Mouse (Mus musculus): ENCODE results near the gene Ly6g6d. TPM values are rescaled to one million over a fixed set of nuclear protein-coding genes. Genes with fewer than 3 reads are reported as not detected.

Gene Ly6g6d
- total and polyA plus RNA-seq, 2 experiments, result 0.67 TPM; not detected in 1

DNA sequence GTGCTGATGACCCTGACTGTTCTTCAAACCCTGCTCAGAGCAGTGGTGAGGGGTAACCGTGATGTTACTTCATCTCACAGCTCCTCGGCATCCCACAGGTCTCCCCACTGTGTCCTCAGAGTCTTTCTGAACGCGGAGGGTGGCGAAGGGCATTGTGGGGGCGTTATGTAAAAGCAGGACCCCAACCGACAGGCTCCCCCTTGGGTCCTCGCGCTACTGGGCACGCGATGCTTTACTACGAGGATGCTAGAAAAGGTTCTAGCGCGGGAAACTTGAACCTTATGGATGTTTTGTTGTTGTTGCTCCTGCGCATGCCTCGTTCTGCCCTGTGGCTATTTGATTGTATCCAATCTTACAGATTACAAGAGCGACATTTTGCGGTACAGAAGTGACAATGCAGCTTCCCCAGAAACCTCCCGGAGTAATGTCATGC is 44.0 kb upstream of the Ly6g6d start, which contains the start of gene Csnk2b:
TSS of gene Csnk2b (minus strand) at position 183 of the 433 bp plus-strand sequence.
- Histone ChIP-seq H3K36me3 (ENCODE audit: control insufficient read depth, insufficient read depth, low read length) (peaks cover 19% of the 10 kb centered on the region; the same call in 1 of the 2 replicates), H3K4me1 (ENCODE audit: control insufficient read depth, insufficient read depth, low read length) (peaks cover 16% of the 10 kb centered on the region), H3K9ac (ENCODE audit: low read depth, low read length) (peak within 1 kb of the TSS; percentile 97), H3K4me3 (ENCODE audit: insufficient read depth, low read depth, low read length) (peak within 1 kb of the TSS; percentile 85), H3K79me2 (ENCODE audit: control insufficient read depth, insufficient read depth, low read length) (peaks cover 12% of the 10 kb centered on the region), H3K27ac (replicated peaks; ENCODE audit: insufficient read depth, low read depth, low read length) (peak within 1 kb of the TSS; percentile 84), H3K27me3 (ENCODE audit: control insufficient read depth, insufficient read depth, low read length) (no peaks in the 10 kb centered on the region)
- DNase-seq (ENCODE audit: extremely low read depth, low read depth, low spot score), result peak; percentile 54
- WGBS, result 0% methylated on average over 19 of the region's 19 CpGs
- TF ChIP-seq POLR2A (IDR thresholded peaks at IDR 0.05; ENCODE audit: extremely low read depth, insufficient read depth, low read length) (no peak), CTCF (IDR thresholded peaks at IDR 0.05; ENCODE audit: low read depth, low read length) (peak; percentile 16; the same call in 1 of the 2 replicates)

DNA sequence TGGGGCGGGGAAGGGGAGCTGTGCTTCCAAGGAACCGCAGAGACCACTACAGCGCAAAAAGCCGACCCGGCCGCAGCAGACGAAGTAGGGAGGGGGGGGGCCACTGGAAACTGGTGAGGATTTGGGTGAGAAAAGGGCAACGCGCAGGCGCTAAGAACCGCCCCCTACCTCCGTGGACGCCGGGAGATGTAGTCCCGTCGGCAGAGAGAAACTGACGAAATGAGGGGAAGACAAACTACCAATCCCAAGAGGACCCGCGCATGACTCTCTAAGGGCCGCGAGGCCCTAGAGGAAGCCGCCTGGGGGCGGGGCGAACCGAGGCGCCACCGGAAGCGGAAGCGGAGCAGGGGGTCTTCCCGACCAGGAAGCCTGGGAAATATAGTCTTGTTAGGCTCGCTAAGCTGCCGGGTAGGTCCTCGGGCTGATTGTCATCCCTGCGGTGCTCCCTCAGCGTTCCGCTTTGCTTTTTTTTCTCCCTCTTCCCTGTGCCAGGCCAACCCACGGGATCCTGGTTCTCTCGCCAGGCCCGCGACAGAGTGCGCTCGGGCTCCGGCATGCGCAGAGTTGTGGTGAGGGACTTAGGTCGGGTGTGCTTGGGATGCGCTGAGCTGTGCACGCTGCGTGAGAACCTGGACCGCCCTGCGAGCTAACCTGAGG is 43.4 kb upstream of the Ly6g6d start, which contains the start of gene Gpank1:
TSS of gene Gpank1 (plus strand) at position 313 of the 657 bp plus-strand sequence.
- Histone ChIP-seq H3K9ac (ENCODE audit: low read depth, low read length) (peak within 1 kb of the TSS; percentile 97), H3K4me1 (ENCODE audit: control insufficient read depth, insufficient read depth, low read length) (peaks cover 15% of the 10 kb centered on the region), H3K36me3 (ENCODE audit: control insufficient read depth, insufficient read depth, low read length) (peaks cover 22% of the 10 kb centered on the region; the same call in 1 of the 2 replicates), H3K4me3 (ENCODE audit: insufficient read depth, low read depth, low read length) (peak within 1 kb of the TSS; percentile 85), H3K79me2 (ENCODE audit: control insufficient read depth, insufficient read depth, low read length) (peaks cover 12% of the 10 kb centered on the region), H3K27ac (replicated peaks; ENCODE audit: insufficient read depth, low read depth, low read length) (peak within 1 kb of the TSS; percentile 84), H3K27me3 (ENCODE audit: control insufficient read depth, insufficient read depth, low read length) (no peaks in the 10 kb centered on the region)
- under 1% methylated on average over 50 of the region's 50 CpGs for whole genome bisulfite sequencing
- DNase-seq (ENCODE audit: extremely low read depth, low read depth, low spot score), result peak; percentile 95
- TF ChIP-seq CTCF (IDR thresholded peaks at IDR 0.05; ENCODE audit: low read depth, low read length) (no peak), POLR2A (IDR thresholded peaks at IDR 0.05; ENCODE audit: extremely low read depth, insufficient read depth, low read length) (peak; percentile 61; the same call in 1 of the 2 replicates)

DNA sequence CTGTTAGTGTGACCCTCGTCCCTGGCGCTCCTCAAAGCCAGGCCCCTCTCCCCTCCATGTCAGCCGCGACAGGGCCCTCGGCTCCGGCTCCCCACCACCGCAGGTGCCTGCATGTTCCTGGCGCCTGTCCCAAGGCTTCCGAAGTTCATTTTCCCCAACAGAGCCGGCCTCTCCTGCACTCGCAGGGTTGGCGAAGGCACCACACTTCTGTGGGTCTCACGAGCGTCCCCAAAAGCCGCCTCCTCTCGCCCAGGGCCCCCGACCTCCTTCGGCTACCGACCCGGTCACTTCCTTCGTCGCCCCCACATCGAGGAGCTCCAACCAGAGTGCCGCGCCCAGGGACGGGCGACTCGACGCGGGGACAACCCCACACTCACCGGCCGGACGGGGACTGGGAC is 42.9 kb upstream of the Ly6g6d start:
- peak; percentile 42 for DNase-seq (ENCODE audit: extremely low read depth, low read depth, low spot score)
- peak overlapping the region; percentile 84 for H3K27ac ChIP-seq (replicated peaks; ENCODE audit: insufficient read depth, low read depth, low read length)
- H3K4me3 ChIP-seq (ENCODE audit: insufficient read depth, low read depth, low read length), result peak overlapping the region; percentile 85
- peaks cover 15% of the 10 kb centered on the region for H3K4me1 ChIP-seq (ENCODE audit: control insufficient read depth, insufficient read depth, low read length)
- no peak for TF ChIP-seq CTCF (IDR thresholded peaks at IDR 0.05; ENCODE audit: low read depth, low read length)
- TF ChIP-seq POLR2A (IDR thresholded peaks at IDR 0.05; ENCODE audit: extremely low read depth, insufficient read depth, low read length), result no peak
- no peaks in the 10 kb centered on the region for H3K27me3 ChIP-seq (ENCODE audit: control insufficient read depth, insufficient read depth, low read length)
- H3K9ac ChIP-seq (ENCODE audit: low read depth, low read length), result peak overlapping the region; percentile 97
- peaks cover 27% of the 10 kb centered on the region; the same call in 1 of the 2 replicates for H3K36me3 ChIP-seq (ENCODE audit: control insufficient read depth, insufficient read depth, low read length)
- WGBS, result under 1% methylated on average over 33 of the region's 33 CpGs
- peaks cover 12% of the 10 kb centered on the region for H3K79me2 ChIP-seq (ENCODE audit: control insufficient read depth, insufficient read depth, low read length)

DNA sequence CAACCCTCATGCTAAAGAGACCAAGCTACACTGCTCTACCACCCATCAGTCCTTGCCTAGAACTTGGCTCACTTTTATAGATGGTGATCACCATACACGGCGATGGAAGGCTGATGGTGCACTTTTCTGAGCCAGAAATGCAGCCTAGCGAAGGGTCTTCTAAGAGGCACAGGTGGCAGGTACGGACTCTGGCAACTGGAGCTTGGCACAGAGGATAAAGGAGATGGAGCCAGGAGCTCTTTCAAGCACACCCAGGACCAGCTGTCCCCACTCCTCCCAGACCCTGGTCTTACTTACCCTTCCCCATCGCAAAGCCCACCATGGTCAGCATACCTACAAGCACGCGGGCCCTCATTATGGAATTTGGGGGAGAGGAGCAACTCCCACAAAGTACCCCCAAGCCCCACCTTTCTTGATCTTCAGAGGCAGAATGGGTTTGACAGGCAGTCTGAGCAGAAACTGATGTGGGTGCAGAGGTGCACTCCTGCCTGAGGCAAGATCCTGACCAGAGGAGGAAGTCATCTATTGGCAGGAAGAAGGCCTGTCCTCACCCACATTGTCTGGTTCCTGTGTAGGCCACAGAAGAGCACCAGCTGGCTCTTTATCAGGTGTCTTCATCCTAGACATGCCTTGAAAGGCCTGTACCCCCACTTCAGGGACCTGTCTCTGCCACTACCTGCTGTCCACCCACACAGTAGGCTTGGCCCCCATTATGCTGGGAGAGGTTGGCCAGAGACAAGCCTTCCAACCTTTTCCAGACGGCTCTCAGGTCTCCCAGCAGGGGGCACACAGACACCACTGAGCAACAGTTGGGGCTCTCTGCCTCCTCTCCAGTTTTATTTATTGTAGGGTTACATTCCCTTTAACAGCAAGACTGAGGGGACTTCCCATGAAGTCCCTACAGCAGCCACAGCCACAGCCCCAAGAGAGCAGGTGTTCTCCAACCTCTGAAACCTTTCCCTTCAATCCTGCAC is 37.5 kb upstream of the Ly6g6d start, which contains the start of gene Ly6g5b:
TSS of gene Ly6g5b (minus strand) at position 383 of the 974 bp plus-strand sequence.
- H3K27ac ChIP-seq (replicated peaks; ENCODE audit: insufficient read depth, low read depth, low read length), result no peak within 1 kb of the TSS
- no peak for DNase-seq (ENCODE audit: extremely low read depth, low read depth, low spot score)

DNA sequence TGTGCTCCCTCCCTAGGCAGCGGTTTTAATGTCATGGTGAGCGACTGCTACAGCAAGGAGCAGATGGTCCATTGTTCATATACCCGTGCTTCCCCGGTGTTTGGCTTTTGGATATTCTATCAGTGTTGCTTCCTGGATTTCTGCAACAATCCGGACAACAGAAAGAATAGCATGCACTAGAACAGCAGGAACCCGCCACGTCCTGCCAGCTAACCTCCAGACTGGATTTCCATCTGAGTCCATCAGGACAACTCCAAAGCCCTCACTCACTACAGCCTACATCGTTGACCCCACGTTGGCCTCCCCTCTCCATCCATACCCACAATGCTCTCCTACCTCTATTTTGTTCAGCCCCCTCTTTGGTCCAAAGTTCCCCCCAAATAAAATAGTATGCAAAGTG is 33.9 kb upstream of the Ly6g6d start:
- Histone ChIP-seq H3K79me2 (ENCODE audit: control insufficient read depth, insufficient read depth, low read length) (no peaks in the 10 kb centered on the region), H3K27me3 (ENCODE audit: control insufficient read depth, insufficient read depth, low read length) (no peaks in the 10 kb centered on the region), H3K4me1 (ENCODE audit: control insufficient read depth, insufficient read depth, low read length) (no peaks in the 10 kb centered on the region), H3K36me3 (ENCODE audit: control insufficient read depth, insufficient read depth, low read length) (peaks cover 10% of the 10 kb centered on the region; the same call in 1 of the 2 replicates), H3K27ac (replicated peaks; ENCODE audit: insufficient read depth, low read depth, low read length) (no peak overlapping the region), H3K4me3 (ENCODE audit: insufficient read depth, low read depth, low read length) (no peak overlapping the region), H3K9ac (ENCODE audit: low read depth, low read length) (peak overlapping the region; percentile 37)
- no peak for DNase-seq (ENCODE audit: extremely low read depth, low read depth, low spot score)
- 75% methylated on average over 9 of the region's 9 CpGs for WGBS
- TF ChIP-seq POLR2A (IDR thresholded peaks at IDR 0.05; ENCODE audit: extremely low read depth, insufficient read depth, low read length), result no peak

More for the DNA sequence above, 37.5 kb upstream of the Ly6g6d start, which contains the start of gene Ly6g5b:
- Histone ChIP-seq H3K27me3 (ENCODE audit: control insufficient read depth, insufficient read depth, low read length) (no peaks in the 10 kb centered on the region), H3K9ac (ENCODE audit: low read depth, low read length) (no peak within 1 kb of the TSS), H3K4me3 (ENCODE audit: insufficient read depth, low read depth, low read length) (no peak within 1 kb of the TSS), H3K79me2 (ENCODE audit: control insufficient read depth, insufficient read depth, low read length) (peaks cover 2% of the 10 kb centered on the region), H3K36me3 (ENCODE audit: control insufficient read depth, insufficient read depth, low read length) (peaks cover 25% of the 10 kb centered on the region; the same call in 1 of the 2 replicates), H3K4me1 (ENCODE audit: control insufficient read depth, insufficient read depth, low read length) (peaks cover 7% of the 10 kb centered on the region)
- 88% methylated on average over 8 of the region's 8 CpGs for WGBS
- no peak for TF ChIP-seq POLR2A (IDR thresholded peaks at IDR 0.05; ENCODE audit: extremely low read depth, insufficient read depth, low read length)
- peak; percentile 65 for TF ChIP-seq CTCF (IDR thresholded peaks at IDR 0.05; ENCODE audit: low read depth, low read length)
